Mouse (Mus musculus): ENCODE measurements around the gene Mst1r.

The Mst1r gene

GRCm38 (mm10) chr9:107904726-107905125 lies 1.9 kb upstream of the Mst1r start:
- TF ChIP-seq GATA4 (IDR thresholded peaks at IDR 0.05; ENCODE audit: insufficient replicate concordance, low read length), result no peak

- no peak for TF ChIP-seq GATA4 (IDR thresholded peaks at IDR 0.05; ENCODE audit: insufficient replicate concordance, low read length)
Measured at GRCm38 (mm10) chr9:107906967-107907800, 511 bp downstream of the Mst1r start.

- no peak for TF ChIP-seq GATA4 (IDR thresholded peaks at IDR 0.05; ENCODE audit: insufficient replicate concordance, low read length)
Measured at GRCm38 (mm10) chr9:107907801-107908120, 1.1 kb downstream of the Mst1r start.

- TF ChIP-seq GATA4 (IDR thresholded peaks at IDR 0.05; ENCODE audit: insufficient replicate concordance, low read length), result no peak
Measured at GRCm38 (mm10) chr9:107908410-107909158, 1.9 kb downstream of the Mst1r start.

- no peak for TF ChIP-seq GATA4 (IDR thresholded peaks at IDR 0.05; ENCODE audit: insufficient replicate concordance, low read length)
Measured at GRCm38 (mm10) chr9:107910025-107910769, 3.5 kb downstream of the Mst1r start.

- TF ChIP-seq GATA4 (IDR thresholded peaks at IDR 0.05; ENCODE audit: insufficient replicate concordance, low read length), result no peak
Measured at GRCm38 (mm10) chr9:107914764-107915420, 8.2 kb downstream of the Mst1r start.

- no peak for TF ChIP-seq GATA4 (IDR thresholded peaks at IDR 0.05; ENCODE audit: insufficient replicate concordance, low read length)
Measured at GRCm38 (mm10) chr9:107917895-107918608, 11.4 kb downstream of the Mst1r start.

- no peak for TF ChIP-seq GATA4 (IDR thresholded peaks at IDR 0.05; ENCODE audit: insufficient replicate concordance, low read length)
Measured at GRCm38 (mm10) chr9:107918884-107919283, 12.2 kb downstream of the Mst1r start.

GRCm38 (mm10) chr9:107919441-107919840 lies 12.8 kb downstream of the Mst1r start:
- TF ChIP-seq GATA4 (IDR thresholded peaks at IDR 0.05; ENCODE audit: insufficient replicate concordance, low read length), result no peak

GRCm38 (mm10) chr9:107923021-107923420 lies 16.3 kb downstream of the Mst1r start:
- no peak for TF ChIP-seq GATA4 (IDR thresholded peaks at IDR 0.05; ENCODE audit: insufficient replicate concordance, low read length)

GRCm38 (mm10) chr9:107923956-107924355 lies 17.3 kb downstream of the Mst1r start:
- TF ChIP-seq GATA4 (IDR thresholded peaks at IDR 0.05; ENCODE audit: insufficient replicate concordance, low read length), result no peak

- TF ChIP-seq GATA4 (IDR thresholded peaks at IDR 0.05; ENCODE audit: insufficient replicate concordance, low read length), result no peak
Measured at GRCm38 (mm10) chr9:107925251-107925650, 18.6 kb downstream of the Mst1r start.

GRCm38 (mm10) chr9:107926920-107927420 lies 20.3 kb downstream of the Mst1r start:
- no peak for TF ChIP-seq GATA4 (IDR thresholded peaks at IDR 0.05; ENCODE audit: insufficient replicate concordance, low read length)

- no peak for TF ChIP-seq GATA4 (IDR thresholded peaks at IDR 0.05; ENCODE audit: insufficient replicate concordance, low read length)
Measured at GRCm38 (mm10) chr9:107927749-107928148, 21.1 kb downstream of the Mst1r start.
